Mouse (Mus musculus): ENCODE results near the gene Spem2.

- TF ChIP-seq CTCF (IDR thresholded peaks at IDR 0.05; ENCODE audit: low read depth) (no peak), EP300 (IDR thresholded peaks at IDR 0.05; ENCODE audit: low read depth) (no peak)
Measured at GRCm38 (mm10) chr11:69799394-69800137, 18.7 kb downstream of the Spem2 start.
